Mouse (Mus musculus) olfactory bulb, adult 2 months (tissue): ENCODE measurements around the gene Tyk2. TPM values are rescaled to one million over a fixed set of nuclear protein-coding genes. Genes with fewer than 3 reads are reported as not detected.

ENCODE experiments used
- H3K27ac ChIP-seq: fragments of 200-500 bp; 2 replicates; pipeline ENCODE4 v1.5.1; 2012; ENCODE audit warnings: low read depth, low read length; ENCODE audit not compliant: insufficient read depth
- H3K4me1 ChIP-seq: fragments of 200-500 bp; 2 replicates; pipeline ENCODE4 v1.6.1; 2012; ENCODE audit warnings: low read length; ENCODE audit not compliant: control insufficient read depth, insufficient read depth
- H3K4me3 ChIP-seq: fragments of 200-500 bp; 2 replicates; pipeline ENCODE4 v1.5.1; 2012; ENCODE audit warnings: mild to moderate bottlenecking, low read depth, low read length, moderate library complexity; ENCODE audit not compliant: insufficient read depth
- CTCF ChIP-seq: fragments of 200-500 bp; IDR thresholded peaks from 2 replicates; pipeline ENCODE4 v1.5.1; 2012; ENCODE audit warnings: low read depth, mild to moderate bottlenecking, low read length, moderate library complexity; ENCODE audit not compliant: insufficient read depth
- POLR2A ChIP-seq: fragments of 200-500 bp; IDR thresholded peaks from 2 replicates; pipeline ENCODE4 v1.6.1; 2012; ENCODE audit warnings: mild to moderate bottlenecking, low read depth, low read length, moderate library complexity; ENCODE audit not compliant: insufficient read depth
- WGBS: fragments of 180-500 bp; shearing (Covaris S2); methylation state at CpG from one replicate; pipeline ENCODE4 v1.1.7; 2018; 5-methylcytosine and 5-hydroxymethylcytosine counted together
- polyA plus RNA-seq: library from polyadenylated mRNA; stranded (reverse); fragments of >200 nt; gene quantifications from 2 replicates; pipeline ENCODE4 v1.2.4, GENCODE M21; 2012; ENCODE audit warnings: low replicate concordance; ENCODE audit not compliant: missing spikeins, insufficient read depth, insufficient read length

Tyk2 gene
- polyA plus RNA-seq, 1 experiment = not detected

GRCm38 (mm10) chr9:21137229-21137628, 6.2 kb upstream of the Tyk2 start:
- peaks cover 11% of the 10 kb centered on the region for H3K4me1 ChIP-seq
- whole genome bisulfite sequencing = 52% methylated on average over 3 of the region's 3 CpGs
- H3K4me3 ChIP-seq = no peak overlapping the region
- TF ChIP-seq CTCF (peak; percentile 35; the same call in 1 of the 2 replicates), POLR2A (no peak)
- no peak overlapping the region for H3K27ac ChIP-seq

- WGBS = 72% methylated on average over 6 of the region's 6 CpGs
- no peak overlapping the region for H3K4me3 ChIP-seq
- peaks cover 11% of the 10 kb centered on the region for H3K4me1 ChIP-seq
- H3K27ac ChIP-seq = no peak overlapping the region
- TF ChIP-seq CTCF = no peak
Measured at GRCm38 (mm10) chr9:21136401-21136800, 5.4 kb upstream of the Tyk2 start.

- TF ChIP-seq POLR2A = no peak
- Histone ChIP-seq H3K4me1 (peaks cover 11% of the 10 kb centered on the region), H3K4me3 (no peak overlapping the region), H3K27ac (0 out of 2 replicates have a peak overlapping the region, but pooled peaks have one; percentile 45)
- WGBS = 72% methylated on average over 1 of the region's 1 CpGs
Measured at GRCm38 (mm10) chr9:21135941-21136381, 4.9 kb upstream of the Tyk2 start.

GRCm38 (mm10) chr9:21135329-21135890, 4.4 kb upstream of the Tyk2 start:
- H3K27ac ChIP-seq = peak overlapping the region; percentile 81
- TF ChIP-seq CTCF (no peak), POLR2A (no peak)
- no peak overlapping the region for H3K4me3 ChIP-seq
- H3K4me1 ChIP-seq = peaks cover 11% of the 10 kb centered on the region
- WGBS = 69% methylated on average over 4 of the region's 4 CpGs

GRCm38 (mm10) chr9:21134595-21135328, 3.7 kb upstream of the Tyk2 start:
- TF ChIP-seq CTCF (no peak), POLR2A (no peak)
- Histone ChIP-seq H3K4me3 (no peak overlapping the region), H3K27ac (peak overlapping the region; percentile 83), H3K4me1 (peaks cover 11% of the 10 kb centered on the region)
- WGBS = 35% methylated on average over 9 of the region's 9 CpGs

- Histone ChIP-seq H3K4me1 (peaks cover 11% of the 10 kb centered on the region), H3K4me3 (no peak overlapping the region), H3K27ac (no peak overlapping the region)
- no peak for TF ChIP-seq POLR2A
- no peak for TF ChIP-seq CTCF
- WGBS = 84% methylated on average over 9 of the region's 9 CpGs
Measured at GRCm38 (mm10) chr9:21133064-21133707, 2.1 kb upstream of the Tyk2 start.

- Histone ChIP-seq H3K27ac (no peak overlapping the region), H3K4me3 (no peak overlapping the region), H3K4me1 (peaks cover 11% of the 10 kb centered on the region)
- TF ChIP-seq POLR2A (no peak), CTCF (no peak)
- 78% methylated on average over 12 of the region's 12 CpGs for WGBS
Measured at GRCm38 (mm10) chr9:21132102-21132775, 1.2 kb upstream of the Tyk2 start.

- TF ChIP-seq CTCF (no peak), POLR2A (no peak)
- H3K27ac ChIP-seq = no peak overlapping the region
- no peaks in the 10 kb centered on the region for H3K4me1 ChIP-seq
- no peak overlapping the region for H3K4me3 ChIP-seq
- 74% methylated on average over 2 of the region's 2 CpGs for WGBS
Measured at GRCm38 (mm10) chr9:21126259-21126627, 4.8 kb downstream of the Tyk2 start.
